Mouse (Mus musculus): ENCODE measurements at regions not wholly inside any gene's neighbourhood (a gene's known extent, or its start where the extent isn't known, plus 50 kb on each side); places are given as distances from the start of the nearest gene placed in this dataset.

DNA sequence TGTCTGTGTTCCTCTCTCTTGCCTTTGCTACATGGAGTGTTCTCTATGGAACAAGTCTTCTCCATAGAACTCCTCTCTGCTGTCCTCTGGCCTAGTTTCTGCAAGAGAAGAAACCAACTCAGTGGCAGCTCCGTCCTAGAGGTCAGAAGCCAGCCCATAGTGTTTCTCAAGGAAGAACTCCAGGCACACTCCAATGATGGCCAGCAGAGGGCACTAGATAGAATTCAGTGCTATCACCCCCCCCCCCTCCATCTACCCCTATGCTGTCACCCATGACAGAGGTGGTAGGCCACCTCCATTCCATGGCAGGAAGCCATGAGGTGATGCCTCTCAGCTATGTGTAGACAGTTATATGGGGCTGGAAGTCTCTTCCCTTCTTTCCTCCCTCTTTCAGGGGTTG lies 258.5 kb upstream of the Irx2 start:
- Histone ChIP-seq H3K9ac (replicated peaks; ENCODE audit: low read depth) (no peak overlapping the region), H3K4me1 (ENCODE audit: insufficient read depth, low read depth, low read length) (no peaks in the 10 kb centered on the region), H3K27me3 (replicated peaks; ENCODE audit: insufficient read depth, low read length) (no peaks in the 10 kb centered on the region; the same call in 1 of the 2 replicates), H3K4me2 (replicated peaks; ENCODE audit: low read depth, low read length) (no peak overlapping the region), H3K36me3 (ENCODE audit: insufficient read depth, low read length) (no peaks in the 10 kb centered on the region), H3K27ac (ENCODE audit: low read length) (no peak overlapping the region), H3K4me3 (ENCODE audit: low read depth, low read length) (no peak overlapping the region), H3K9me3 (ENCODE audit: low read length) (no peaks in the 10 kb centered on the region)
- WGBS, result 78% methylated on average over 1 of the region's 1 CpGs
- TF ChIP-seq CTCF (IDR thresholded peaks at IDR 0.05) (peak; percentile 54), EP300 (IDR thresholded peaks at IDR 0.05) (no peak)
- no peak for ATAC-seq
- DNase-seq (ENCODE audit: low spot score), result peak; percentile 19

DNA sequence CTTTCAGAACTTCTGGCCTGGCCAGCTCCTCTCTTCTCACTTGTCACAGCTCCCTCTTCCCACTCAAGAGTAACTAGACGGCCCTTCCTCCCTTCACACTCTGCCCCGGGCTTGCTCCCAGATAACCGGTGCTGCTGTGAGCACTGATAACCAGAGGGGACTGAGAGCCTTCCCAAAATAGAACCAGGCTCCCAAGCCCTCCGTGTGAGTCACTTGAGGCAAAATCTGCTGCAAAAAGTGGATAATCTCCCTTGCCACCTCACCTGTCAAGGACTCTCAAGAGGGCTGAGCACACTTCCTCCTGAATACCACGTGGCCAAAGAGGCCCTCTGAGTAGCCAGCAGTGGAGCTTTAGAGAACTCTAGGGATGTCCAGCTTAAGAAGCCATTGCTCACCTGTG lies 257.6 kb upstream of the Irx2 start:
- Histone ChIP-seq H3K36me3 (ENCODE audit: insufficient read depth, low read length) (no peaks in the 10 kb centered on the region), H3K27me3 (replicated peaks; ENCODE audit: insufficient read depth, low read length) (no peaks in the 10 kb centered on the region; the same call in 1 of the 2 replicates), H3K4me2 (replicated peaks; ENCODE audit: low read depth, low read length) (no peak overlapping the region), H3K9me3 (ENCODE audit: low read length) (no peaks in the 10 kb centered on the region), H3K27ac (ENCODE audit: low read length) (no peak overlapping the region), H3K4me3 (ENCODE audit: low read depth, low read length) (no peak overlapping the region), H3K9ac (replicated peaks; ENCODE audit: low read depth) (no peak overlapping the region), H3K4me1 (ENCODE audit: insufficient read depth, low read depth, low read length) (no peaks in the 10 kb centered on the region)
- ATAC-seq (peak; percentile 90), DNase-seq (ENCODE audit: low spot score) (peak; percentile 66)
- TF ChIP-seq EP300 (IDR thresholded peaks at IDR 0.05) (0 out of 2 replicates have a peak, but pooled peaks have one; percentile 32), CTCF (IDR thresholded peaks at IDR 0.05) (no peak)
- 6% methylated on average over 5 of the region's 5 CpGs for WGBS

DNA sequence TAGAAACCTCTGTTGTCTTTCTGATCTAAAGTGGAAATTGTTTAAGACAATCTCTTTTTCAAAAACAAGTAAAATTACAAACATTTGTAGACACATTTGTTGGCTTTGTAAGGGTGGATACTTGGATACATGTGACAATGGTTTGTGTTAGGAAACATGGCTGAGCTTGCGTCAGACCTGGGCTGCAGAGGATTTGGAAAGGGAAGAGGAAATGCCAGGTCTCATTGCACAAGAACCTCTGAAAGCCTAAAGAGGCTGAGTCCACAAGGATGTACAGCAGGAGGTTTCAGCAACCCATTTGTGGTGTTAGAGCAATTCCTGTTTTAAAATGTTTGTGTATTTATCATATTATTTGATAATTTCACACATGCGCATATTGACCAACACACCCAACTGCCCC lies 235.3 kb upstream of the Irx2 start:
- Histone ChIP-seq H3K36me3 (ENCODE audit: insufficient read depth, low read length) (no peaks in the 10 kb centered on the region), H3K4me1 (ENCODE audit: insufficient read depth, low read depth, low read length) (no peaks in the 10 kb centered on the region), H3K27ac (ENCODE audit: low read length) (no peak overlapping the region), H3K9ac (replicated peaks; ENCODE audit: low read depth) (no peak overlapping the region), H3K4me3 (ENCODE audit: low read depth, low read length) (no peak overlapping the region), H3K4me2 (replicated peaks; ENCODE audit: low read depth, low read length) (no peak overlapping the region), H3K9me3 (ENCODE audit: low read length) (no peaks in the 10 kb centered on the region), H3K27me3 (replicated peaks; ENCODE audit: insufficient read depth, low read length) (no peaks in the 10 kb centered on the region)
- TF ChIP-seq CTCF (IDR thresholded peaks at IDR 0.05) (no peak), EP300 (IDR thresholded peaks at IDR 0.05) (no peak)
- WGBS, result 80% methylated on average over 2 of the region's 2 CpGs
- ATAC-seq, result 0 out of 2 replicates have a peak, but pooled peaks have one; percentile 28
- DNase-seq (ENCODE audit: low spot score), result peak; percentile 45

DNA sequence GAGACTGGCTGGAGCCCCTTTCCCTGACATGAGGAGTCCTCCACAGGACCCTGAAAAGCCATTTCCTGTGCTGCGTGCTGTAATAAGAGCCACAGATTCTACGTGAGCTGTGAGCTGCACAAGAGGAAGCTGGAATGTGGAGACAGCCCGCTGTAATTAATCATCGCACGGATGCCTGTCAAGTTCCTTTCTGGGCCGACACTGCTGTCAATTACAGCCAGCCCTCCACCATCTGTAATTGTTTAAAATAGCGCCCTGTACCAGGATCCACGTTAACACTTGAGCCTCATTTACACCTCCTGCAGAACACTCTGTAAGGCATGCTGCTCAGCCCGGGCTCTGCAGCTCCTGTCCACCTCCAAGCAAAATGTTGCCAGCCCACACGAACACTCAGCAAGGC lies 227.9 kb upstream of the Irx2 start:
- Histone ChIP-seq H3K9ac (replicated peaks; ENCODE audit: low read depth) (no peak overlapping the region), H3K4me3 (ENCODE audit: low read depth, low read length) (no peak overlapping the region), H3K27me3 (replicated peaks; ENCODE audit: insufficient read depth, low read length) (no peaks in the 10 kb centered on the region), H3K9me3 (ENCODE audit: low read length) (no peaks in the 10 kb centered on the region), H3K4me1 (ENCODE audit: insufficient read depth, low read depth, low read length) (0 out of 2 replicates have a peak, but pooled peaks cover 3% of the 10 kb centered on the region), H3K4me2 (replicated peaks; ENCODE audit: low read depth, low read length) (no peak overlapping the region), H3K27ac (ENCODE audit: low read length) (no peak overlapping the region), H3K36me3 (ENCODE audit: insufficient read depth, low read length) (no peaks in the 10 kb centered on the region)
- ATAC-seq (no peak), DNase-seq (ENCODE audit: low spot score) (no peak)
- WGBS, result 3% methylated on average over 10 of the region's 10 CpGs
- TF ChIP-seq CTCF (IDR thresholded peaks at IDR 0.05) (no peak), EP300 (IDR thresholded peaks at IDR 0.05) (no peak)

DNA sequence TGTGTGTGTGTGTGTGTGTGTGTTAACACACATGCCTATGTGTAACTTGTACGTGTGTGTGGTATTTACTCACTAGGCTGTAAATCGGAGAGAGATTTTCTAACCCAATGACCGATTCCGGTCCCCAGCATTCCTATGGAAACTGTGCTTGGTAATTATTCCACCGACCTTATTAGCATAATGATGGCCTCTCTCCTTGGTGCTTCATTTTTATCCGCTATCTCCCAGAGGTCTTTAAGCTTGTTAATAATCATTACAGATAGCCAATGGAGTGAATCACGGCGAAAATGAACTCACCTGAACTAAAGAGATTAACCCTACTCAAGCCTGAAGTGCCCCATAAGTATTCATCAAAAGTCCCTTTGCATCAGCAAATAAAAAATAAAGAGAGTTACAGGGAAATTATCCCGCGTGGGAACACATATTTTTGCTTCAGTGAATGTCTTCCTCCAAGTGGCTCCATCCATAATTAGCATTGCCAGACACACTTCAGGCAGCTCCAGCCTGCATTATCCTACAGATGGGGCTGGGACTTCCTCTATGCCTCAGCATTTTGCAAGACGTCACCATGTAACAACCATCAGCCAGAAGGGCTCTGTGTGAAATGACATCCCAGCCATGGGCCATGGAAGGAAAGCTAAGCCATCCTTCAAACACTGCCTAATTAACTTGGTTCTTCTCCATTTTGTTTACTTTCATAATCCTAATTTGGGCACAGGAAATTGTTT lies 219.2 kb upstream of the Irx2 start:
- DNase-seq (ENCODE audit: low spot score), result no peak

DNA sequence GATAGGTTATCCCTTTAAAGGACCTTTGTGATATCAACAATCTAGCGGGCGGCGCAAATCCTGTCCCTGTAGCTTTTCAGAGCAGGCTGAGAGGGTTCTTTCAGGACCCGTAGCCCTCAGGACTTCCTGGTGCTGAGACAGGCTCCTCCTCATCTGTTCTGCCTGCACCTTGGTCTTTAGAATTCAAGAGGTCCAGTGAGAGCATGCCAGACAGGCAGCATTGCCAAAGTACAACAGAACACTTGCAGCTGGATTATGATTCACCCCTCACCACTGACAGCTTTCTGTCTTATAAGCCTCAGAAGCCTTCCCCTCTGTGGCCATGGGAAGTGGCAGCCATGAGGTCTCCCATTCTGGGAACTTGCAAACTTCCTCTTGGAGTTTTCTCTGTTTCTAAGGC lies 216.0 kb upstream of the Irx2 start:
- Histone ChIP-seq H3K9me3 (ENCODE audit: low read length) (no peaks in the 10 kb centered on the region), H3K4me3 (ENCODE audit: low read depth, low read length) (no peak overlapping the region), H3K4me1 (ENCODE audit: insufficient read depth, low read depth, low read length) (no peaks in the 10 kb centered on the region), H3K4me2 (replicated peaks; ENCODE audit: low read depth, low read length) (no peak overlapping the region), H3K36me3 (ENCODE audit: insufficient read depth, low read length) (no peaks in the 10 kb centered on the region), H3K27ac (ENCODE audit: low read length) (no peak overlapping the region), H3K9ac (replicated peaks; ENCODE audit: low read depth) (no peak overlapping the region), H3K27me3 (replicated peaks; ENCODE audit: insufficient read depth, low read length) (no peaks in the 10 kb centered on the region)
- ATAC-seq (no peak), DNase-seq (ENCODE audit: low spot score) (no peak)
- TF ChIP-seq EP300 (IDR thresholded peaks at IDR 0.05) (no peak), CTCF (IDR thresholded peaks at IDR 0.05) (no peak)
- 84% methylated on average over 4 of the region's 4 CpGs for WGBS

More for the DNA sequence above, 219.2 kb upstream of the Irx2 start:
- 77% methylated on average over 11 of the region's 11 CpGs for WGBS
- H3K4me1 ChIP-seq (ENCODE audit: insufficient read depth, low read depth, low read length), result no peaks in the 10 kb centered on the region
- no peak overlapping the region for H3K4me3 ChIP-seq (ENCODE audit: low read depth, low read length)
- H3K4me2 ChIP-seq (replicated peaks; ENCODE audit: low read depth, low read length), result no peak overlapping the region
- no peaks in the 10 kb centered on the region for H3K36me3 ChIP-seq (ENCODE audit: insufficient read depth, low read length)
- no peak for TF ChIP-seq CTCF (IDR thresholded peaks at IDR 0.05)
- TF ChIP-seq EP300 (IDR thresholded peaks at IDR 0.05), result no peak
- no peaks in the 10 kb centered on the region for H3K9me3 ChIP-seq (ENCODE audit: low read length)
- no peak for ATAC-seq
- H3K9ac ChIP-seq (replicated peaks; ENCODE audit: low read depth), result no peak overlapping the region
- H3K27me3 ChIP-seq (replicated peaks; ENCODE audit: insufficient read depth, low read length), result no peaks in the 10 kb centered on the region
- no peak overlapping the region for H3K27ac ChIP-seq (ENCODE audit: low read length)
